Mouse (Mus musculus) heart, embryonic 12.5 days (tissue): ENCODE results near the gene Rint1. TPM values are rescaled to one million over a fixed set of nuclear protein-coding genes. Genes with fewer than 3 reads are reported as not detected.

Experiments used
- ATAC-seq: fragments of 200-750 bp; cut with Nextera tagmentation; 2 replicates; pipeline ENCODE4 v1.8.0; 2017; ENCODE audit warnings: moderate TSS enrichment, moderate library complexity; ENCODE audit not compliant: insufficient number of reproducible peaks, low FRiP score
- H3K27ac ChIP-seq: fragments of 300-500 bp; sonication (generic); 2 replicates; pipeline ENCODE4 v1.5.1; 2016; ENCODE audit warnings: mild to moderate bottlenecking, moderate library complexity; ENCODE audit not compliant: poor library complexity, severe bottlenecking
- H3K27me3 ChIP-seq: fragments of 300-500 bp; sonication (generic); replicated peaks from 2 replicates; pipeline ENCODE4 v1.6.1; 2016; ENCODE audit warnings: mild to moderate bottlenecking, moderate library complexity
- H3K36me3 ChIP-seq: fragments of 300-500 bp; sonication (generic); 2 replicates; pipeline ENCODE4 v1.6.1; 2016; ENCODE audit warnings: mild to moderate bottlenecking, moderate library complexity
- H3K4me1 ChIP-seq: fragments of 300-500 bp; sonication (generic); replicated peaks from 2 replicates; pipeline ENCODE4 v1.6.1; 2016; ENCODE audit warnings: mild to moderate bottlenecking
- H3K4me2 ChIP-seq: fragments of 300-500 bp; sonication (generic); 2 replicates; pipeline ENCODE4 v1.6.1; 2016; ENCODE audit warnings: mild to moderate bottlenecking, moderate library complexity
- H3K4me3 ChIP-seq: fragments of 300-500 bp; sonication (generic); 2 replicates; pipeline ENCODE4 v1.5.1; 2016; ENCODE audit warnings: mild to moderate bottlenecking
- H3K9ac ChIP-seq: fragments of 300-500 bp; sonication (generic); 2 replicates; pipeline ENCODE4 v1.6.1; 2016; ENCODE audit warnings: mild to moderate bottlenecking, moderate library complexity
- H3K9me3 ChIP-seq: fragments of 300-500 bp; sonication (generic); replicated peaks from 2 replicates; pipeline ENCODE4 v1.6.1; 2016; ENCODE audit warnings: mild to moderate bottlenecking, moderate library complexity
- WGBS: fragments of 180-500 bp; shearing (Covaris S2); methylation state at CpG from one replicate; pipeline ENCODE4 v1.1.7; 2016; 5-methylcytosine and 5-hydroxymethylcytosine counted together
- polyA plus RNA-seq: library from polyadenylated mRNA; unstranded; fragments of >200 nt; fragmentation: Nextera tagmentation; extraction: Ambion mirVana; gene quantifications from 2 replicates; pipeline ENCODE4 v1.2.1, GENCODE M21; 2016

Gene Rint1
- polyA plus RNA-seq, 1 experiment from 2014 or later: 32.2 TPM

DNA sequence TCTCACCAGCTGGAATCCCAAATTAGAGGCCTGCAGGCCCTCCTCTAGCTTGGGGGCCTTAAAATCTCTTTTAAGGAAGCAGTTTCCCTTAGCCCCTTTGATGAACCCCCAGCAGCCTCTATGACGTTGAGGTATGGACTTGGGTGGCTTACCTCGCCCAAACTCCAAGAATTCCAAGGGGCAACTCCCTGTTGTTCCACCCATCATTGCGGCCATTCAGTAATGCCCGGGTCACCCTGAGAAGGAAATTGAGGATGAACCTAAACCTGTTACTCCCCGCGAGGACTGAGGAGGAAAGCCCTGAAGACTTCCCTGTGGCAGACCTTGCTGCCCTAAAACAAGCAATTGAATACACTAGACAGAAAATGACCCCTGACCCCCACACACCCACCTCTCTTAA, 68.0 kb downstream of the Rint1 start:
- Histone ChIP-seq H3K4me3 (no peak overlapping the region), H3K9me3 (no peaks in the 10 kb centered on the region), H3K9ac (no peak overlapping the region), H3K36me3 (peaks cover 68% of the 10 kb centered on the region), H3K4me2 (no peak overlapping the region), H3K27me3 (no peaks in the 10 kb centered on the region), H3K4me1 (peaks cover 6% of the 10 kb centered on the region), H3K27ac (no peak overlapping the region)
- 88% methylated on average over 6 of the region's 6 CpGs for WGBS
- no peak for ATAC-seq

DNA sequence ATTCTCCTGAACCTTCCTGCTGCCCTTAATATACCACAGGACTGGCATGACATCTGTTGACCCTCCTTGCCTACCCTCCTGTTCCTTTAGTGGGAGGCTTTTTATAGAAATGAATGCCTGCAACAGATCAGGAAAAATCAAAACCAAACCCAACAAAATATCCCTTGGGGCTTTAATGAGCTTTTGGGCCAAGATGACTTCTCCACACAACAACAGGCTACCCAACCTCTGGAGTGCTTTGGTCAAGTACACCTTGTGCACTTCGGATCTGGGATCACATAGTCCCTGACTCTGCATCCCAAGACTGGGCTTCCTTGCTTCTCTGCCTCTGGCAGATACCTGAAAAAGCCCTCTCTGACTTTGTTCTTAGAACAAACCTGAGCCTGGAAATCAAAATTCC, 68.7 kb downstream of the Rint1 start:
- H3K4me3 ChIP-seq: no peak overlapping the region
- H3K4me2 ChIP-seq: no peak overlapping the region
- H3K9me3 ChIP-seq: no peaks in the 10 kb centered on the region
- H3K27me3 ChIP-seq: no peaks in the 10 kb centered on the region
- 88% methylated on average over 1 of the region's 1 CpGs for WGBS
- H3K4me1 ChIP-seq: peaks cover 6% of the 10 kb centered on the region
- no peak overlapping the region for H3K9ac ChIP-seq
- no peak overlapping the region for H3K27ac ChIP-seq
- no peak for ATAC-seq
- peaks cover 72% of the 10 kb centered on the region for H3K36me3 ChIP-seq

DNA sequence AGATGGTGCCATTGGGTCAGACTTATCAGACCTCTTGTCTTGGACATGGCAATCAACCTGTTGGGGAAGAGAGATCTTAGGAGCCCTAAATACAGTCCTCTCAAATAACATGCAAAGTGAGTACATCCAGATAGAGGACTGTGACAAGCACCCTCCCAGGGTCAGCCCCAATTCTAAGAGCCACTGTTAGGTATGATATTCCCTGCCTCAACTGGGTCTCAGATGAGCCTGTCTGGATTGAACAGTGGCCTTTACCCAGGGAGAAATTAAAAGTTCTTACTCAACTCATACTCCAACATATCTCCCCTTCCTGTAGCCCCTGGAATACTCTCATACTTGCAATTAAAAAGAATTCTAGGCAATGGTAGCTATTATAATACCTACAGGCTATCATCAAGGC, 69.7 kb downstream of the Rint1 start:
- Histone ChIP-seq H3K9ac (no peak overlapping the region), H3K9me3 (no peaks in the 10 kb centered on the region), H3K27ac (no peak overlapping the region), H3K4me2 (no peak overlapping the region), H3K4me1 (0 out of 2 replicates have a peak, but pooled peaks cover 2% of the 10 kb centered on the region), H3K36me3 (peaks cover 69% of the 10 kb centered on the region), H3K4me3 (no peak overlapping the region), H3K27me3 (no peaks in the 10 kb centered on the region)
- no peak for ATAC-seq

DNA sequence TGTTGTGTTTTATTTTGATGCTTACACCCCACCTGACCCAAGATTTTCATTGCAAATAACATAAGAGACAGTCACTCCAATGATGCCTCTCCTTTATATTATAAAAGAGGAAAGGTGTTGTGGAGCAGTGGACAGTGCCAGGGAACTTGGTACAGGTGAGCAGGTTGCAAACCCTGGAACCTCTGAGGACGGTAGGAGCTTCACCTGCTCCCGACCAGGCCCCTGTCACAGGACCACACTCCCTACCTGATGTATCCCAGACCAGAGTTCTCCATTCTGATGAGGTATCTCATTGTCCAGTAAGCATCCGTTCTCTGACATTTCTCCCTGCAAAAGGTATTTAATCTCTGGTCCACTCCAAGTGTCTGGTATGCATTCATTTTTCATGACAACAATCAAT, 70.5 kb downstream of the Rint1 start:
- no peak overlapping the region for H3K9ac ChIP-seq
- 76% methylated on average over 3 of the region's 3 CpGs for WGBS
- no peak overlapping the region for H3K27ac ChIP-seq
- no peaks in the 10 kb centered on the region for H3K27me3 ChIP-seq
- H3K4me3 ChIP-seq: no peak overlapping the region
- no peaks in the 10 kb centered on the region for H3K9me3 ChIP-seq
- ATAC-seq: no peak
- H3K36me3 ChIP-seq: peaks cover 61% of the 10 kb centered on the region
- H3K4me1 ChIP-seq: 0 out of 2 replicates have a peak, but pooled peaks cover 3% of the 10 kb centered on the region
- H3K4me2 ChIP-seq: no peak overlapping the region

DNA sequence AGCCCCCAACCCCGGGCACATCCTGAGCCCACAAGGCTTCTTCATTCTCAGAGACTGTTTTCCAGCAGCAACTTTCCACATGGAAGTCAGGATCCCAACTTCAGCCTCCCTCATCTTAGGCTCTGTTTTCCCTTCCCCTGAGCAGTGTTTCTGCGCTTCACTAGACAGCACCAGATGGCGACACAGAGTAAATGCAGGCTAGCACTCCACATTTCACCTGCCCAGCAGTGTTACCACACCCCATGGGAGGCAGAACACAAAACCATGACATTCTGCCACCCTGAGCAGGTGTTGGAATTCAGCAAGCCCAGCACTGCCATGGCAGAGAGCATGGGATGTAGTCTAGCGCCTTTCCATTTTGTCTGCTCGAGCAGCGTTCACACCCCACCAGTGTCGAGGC, 71.1 kb downstream of the Rint1 start:
- Histone ChIP-seq H3K4me3 (no peak overlapping the region), H3K4me1 (peaks cover 6% of the 10 kb centered on the region; the same call in 1 of the 2 replicates), H3K9ac (no peak overlapping the region), H3K36me3 (peaks cover 55% of the 10 kb centered on the region), H3K27ac (no peak overlapping the region), H3K4me2 (no peak overlapping the region), H3K9me3 (no peaks in the 10 kb centered on the region), H3K27me3 (no peaks in the 10 kb centered on the region)
- WGBS: 80% methylated on average over 7 of the region's 7 CpGs
- no peak for ATAC-seq

DNA sequence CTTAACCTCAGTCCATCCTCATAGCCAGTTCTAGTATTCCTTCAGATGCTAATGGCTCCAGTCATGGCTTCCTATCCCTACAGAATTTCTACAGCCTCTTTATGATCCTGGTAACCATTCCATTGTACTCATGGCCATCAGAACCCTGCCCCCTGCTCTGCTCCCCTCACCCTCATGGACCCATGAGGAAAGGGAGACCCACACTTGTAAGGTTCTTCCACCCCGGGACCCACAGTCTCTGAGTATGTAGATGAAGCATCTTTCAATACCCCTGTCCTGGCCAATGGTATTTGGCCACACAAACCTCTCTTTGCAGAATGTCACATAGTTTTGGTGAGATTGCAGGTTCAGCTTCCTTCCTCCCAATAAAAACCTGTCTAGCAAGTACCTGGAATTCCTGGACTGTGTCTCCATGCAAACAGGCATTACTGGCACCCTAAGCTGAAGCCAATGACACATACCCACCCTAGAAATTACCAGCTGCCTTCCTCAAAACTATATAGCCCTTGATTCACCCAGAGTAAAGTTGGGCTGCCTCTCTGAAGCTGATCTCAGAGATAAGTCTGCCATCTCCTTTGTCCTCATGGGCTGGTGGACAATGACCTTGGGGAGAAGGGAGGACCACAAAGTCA, 71.7 kb downstream of the Rint1 start:
- Histone ChIP-seq H3K27me3 (no peaks in the 10 kb centered on the region), H3K27ac (no peak overlapping the region), H3K36me3 (peaks cover 49% of the 10 kb centered on the region), H3K4me3 (no peak overlapping the region), H3K9me3 (no peaks in the 10 kb centered on the region), H3K4me1 (peaks cover 11% of the 10 kb centered on the region; the same call in 1 of the 2 replicates), H3K4me2 (no peak overlapping the region), H3K9ac (no peak overlapping the region)
- no peak for ATAC-seq
- WGBS: 95% methylated on average over 1 of the region's 1 CpGs

DNA sequence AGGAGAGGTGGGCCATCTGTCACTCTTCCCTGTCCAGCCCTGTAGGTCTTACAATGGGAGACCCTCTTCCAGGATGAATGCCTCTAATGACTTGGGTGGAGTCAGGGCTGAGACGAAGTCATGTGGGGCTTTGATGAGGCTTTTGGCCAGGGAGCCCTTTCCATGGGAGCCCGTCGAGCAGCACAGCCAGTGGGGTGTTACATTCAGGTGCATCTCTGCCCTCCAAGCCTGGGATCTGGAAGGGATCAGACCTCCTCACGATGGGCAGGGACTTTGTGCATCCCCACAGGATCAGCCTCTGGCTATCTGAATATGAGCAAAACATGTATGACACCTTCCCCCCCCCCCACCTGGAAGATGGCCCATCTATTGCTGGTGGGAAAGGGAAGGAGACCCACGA, 72.4 kb downstream of the Rint1 start:
- no peak overlapping the region for H3K27ac ChIP-seq
- 79% methylated on average over 5 of the region's 5 CpGs for WGBS
- no peak overlapping the region for H3K9ac ChIP-seq
- H3K4me1 ChIP-seq: peaks cover 16% of the 10 kb centered on the region; the same call in 1 of the 2 replicates
- no peak overlapping the region for H3K4me3 ChIP-seq
- no peaks in the 10 kb centered on the region for H3K9me3 ChIP-seq
- no peak overlapping the region for H3K4me2 ChIP-seq
- peaks cover 42% of the 10 kb centered on the region for H3K36me3 ChIP-seq
- no peaks in the 10 kb centered on the region for H3K27me3 ChIP-seq
- no peak for ATAC-seq

DNA sequence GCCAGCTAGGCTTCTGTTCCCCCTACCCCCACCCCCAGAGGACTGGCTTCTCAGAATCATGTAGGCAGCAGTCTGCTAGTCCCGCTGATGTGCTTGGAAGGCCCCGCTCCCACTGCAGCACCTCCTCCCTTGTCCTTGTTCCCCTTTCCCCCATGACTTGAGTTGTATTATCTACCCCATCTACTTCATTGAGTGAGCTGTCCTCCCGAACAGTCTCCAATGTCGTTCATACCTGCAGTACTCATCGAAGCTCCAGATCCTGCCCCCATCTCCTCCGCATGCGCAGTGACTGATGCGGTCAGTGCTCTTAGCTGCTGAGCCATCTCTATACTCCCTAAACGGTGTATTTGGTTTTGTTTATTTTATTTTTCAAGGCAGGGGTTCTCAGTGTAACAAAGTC, 74.2 kb downstream of the Rint1 start:
- no peak overlapping the region for H3K4me3 ChIP-seq
- no peak overlapping the region for H3K4me2 ChIP-seq
- H3K4me1 ChIP-seq: peaks cover 16% of the 10 kb centered on the region; the same call in 1 of the 2 replicates
- H3K9me3 ChIP-seq: no peaks in the 10 kb centered on the region
- ATAC-seq: no peak
- H3K27me3 ChIP-seq: no peaks in the 10 kb centered on the region
- no peak overlapping the region for H3K9ac ChIP-seq
- H3K27ac ChIP-seq: no peak overlapping the region
- WGBS: 91% methylated on average over 9 of the region's 9 CpGs
- H3K36me3 ChIP-seq: peaks cover 24% of the 10 kb centered on the region

DNA sequence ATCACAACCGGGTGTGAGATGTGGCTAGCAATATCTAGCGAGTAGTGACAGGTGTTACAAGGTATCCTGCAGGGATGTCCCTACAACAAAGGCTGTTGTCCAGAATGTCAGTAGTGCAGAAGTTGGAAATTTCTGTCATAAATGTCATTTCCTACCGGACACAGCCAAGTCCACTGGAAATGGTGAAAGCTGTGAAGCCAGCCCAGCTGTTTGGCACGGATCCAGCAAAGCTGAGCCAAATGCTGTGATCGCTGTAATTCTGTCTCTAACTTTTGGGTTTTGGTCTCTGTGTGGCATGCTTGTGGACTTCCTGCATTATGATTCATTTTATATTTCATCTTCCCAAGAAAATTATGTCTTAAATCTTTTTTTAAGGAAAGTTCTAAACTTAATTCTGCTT, 74.8 kb downstream of the Rint1 start:
- Histone ChIP-seq H3K27ac (no peak overlapping the region), H3K36me3 (peaks cover 18% of the 10 kb centered on the region), H3K9me3 (no peaks in the 10 kb centered on the region), H3K4me1 (peaks cover 16% of the 10 kb centered on the region; the same call in 1 of the 2 replicates), H3K27me3 (no peaks in the 10 kb centered on the region), H3K4me3 (no peak overlapping the region), H3K4me2 (no peak overlapping the region), H3K9ac (no peak overlapping the region)
- ATAC-seq: no peak
- 68% methylated on average over 5 of the region's 5 CpGs for WGBS

DNA sequence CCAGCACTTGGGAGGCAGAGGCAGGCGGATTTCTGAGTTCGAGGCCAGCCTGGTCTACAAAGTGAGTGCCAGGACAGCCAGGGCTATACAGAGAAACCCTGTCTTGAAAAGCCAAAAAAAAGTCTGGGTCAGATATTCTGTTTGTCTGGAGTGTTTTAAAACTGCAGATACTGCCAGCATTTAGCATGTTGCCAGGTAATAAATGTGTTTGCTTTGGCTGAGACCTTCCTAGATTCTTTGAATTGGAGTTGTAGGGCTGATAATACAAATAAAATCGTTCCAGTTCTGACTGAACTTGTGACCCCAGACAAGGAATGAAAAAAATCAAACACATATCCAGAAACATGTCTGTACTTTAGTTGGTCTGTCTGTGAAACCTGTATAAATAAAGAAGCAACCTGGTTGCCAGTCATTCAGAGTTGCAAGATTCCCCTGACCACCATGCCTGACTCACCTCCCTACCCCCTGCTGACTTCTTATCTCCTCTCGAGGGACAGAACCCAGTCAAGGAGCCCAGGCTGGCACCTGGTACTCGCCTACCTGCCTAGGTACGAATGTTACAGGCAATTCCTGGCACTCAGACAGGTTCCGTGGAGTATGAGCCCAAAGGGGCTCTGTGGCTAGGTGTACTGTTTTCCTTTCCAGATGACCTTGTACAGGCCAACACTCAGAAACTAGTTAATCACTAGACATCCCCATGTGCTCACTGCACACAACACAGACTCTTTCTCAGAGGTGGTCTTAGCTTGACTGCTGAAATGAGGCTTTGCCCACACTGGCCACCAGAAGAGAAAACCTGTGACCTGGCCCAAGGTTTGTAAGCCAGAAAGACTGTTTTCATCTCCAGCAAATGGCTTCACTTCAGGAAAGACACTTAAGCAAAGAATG, 75.9 kb downstream of the Rint1 start:
- no peaks in the 10 kb centered on the region for H3K9me3 ChIP-seq
- H3K36me3 ChIP-seq: peaks cover 11% of the 10 kb centered on the region
- ATAC-seq: no peak
- H3K4me2 ChIP-seq: no peak overlapping the region
- H3K4me1 ChIP-seq: peaks cover 16% of the 10 kb centered on the region; the same call in 1 of the 2 replicates
- H3K27ac ChIP-seq: no peak overlapping the region
- H3K4me3 ChIP-seq: no peak overlapping the region
- no peak overlapping the region for H3K9ac ChIP-seq
- 67% methylated on average over 7 of the region's 7 CpGs for WGBS
- no peaks in the 10 kb centered on the region for H3K27me3 ChIP-seq

DNA sequence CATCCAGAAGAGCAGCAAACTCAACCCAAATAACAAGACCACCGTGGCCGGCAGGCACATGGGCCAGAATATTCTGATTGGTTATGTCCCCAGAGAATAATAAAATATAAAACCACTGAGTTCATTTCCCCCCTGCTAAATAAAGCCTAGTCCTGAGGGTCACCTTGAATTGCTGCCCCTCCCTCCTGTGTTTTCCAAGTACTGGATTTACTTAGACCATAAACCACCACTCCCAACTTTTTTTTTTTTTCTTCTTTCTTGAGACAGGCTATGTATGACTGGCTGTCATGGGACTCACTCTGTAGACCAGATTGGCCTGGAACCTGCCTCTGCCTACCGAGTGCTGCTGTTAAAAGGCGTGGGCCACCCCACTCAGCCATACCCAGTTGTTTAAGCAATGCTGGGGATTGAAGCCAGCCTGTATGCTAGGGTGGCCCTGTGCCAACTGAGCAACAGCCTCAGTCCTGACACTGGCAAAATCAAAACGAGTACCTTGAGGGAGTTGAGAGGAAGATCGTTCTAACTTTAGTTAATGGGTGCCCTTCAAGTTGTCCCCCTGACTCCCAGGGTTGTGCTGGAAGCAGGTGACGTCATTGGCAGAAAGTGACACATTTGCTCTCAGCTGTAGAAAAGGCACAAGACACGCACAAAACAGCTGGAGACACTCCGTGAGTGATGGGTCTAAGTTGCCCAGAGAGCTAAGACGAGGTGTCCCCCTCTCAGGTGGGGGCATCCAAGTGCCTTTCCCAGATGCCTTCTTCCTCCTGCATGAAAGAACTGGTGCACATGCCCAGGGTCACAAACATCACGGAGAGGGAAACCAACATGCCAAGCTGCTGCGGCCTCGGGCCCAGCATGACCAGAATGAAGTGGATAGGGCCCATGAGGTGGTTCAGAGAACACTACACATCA, 76.8 kb downstream of the Rint1 start:
- no peak for ATAC-seq
- no peak overlapping the region for H3K4me3 ChIP-seq
- H3K27ac ChIP-seq: no peak overlapping the region
- peaks cover 5% of the 10 kb centered on the region for H3K36me3 ChIP-seq
- H3K27me3 ChIP-seq: no peaks in the 10 kb centered on the region
- 78% methylated on average over 13 of the region's 13 CpGs for WGBS
- no peak overlapping the region for H3K4me2 ChIP-seq
- no peak overlapping the region for H3K9ac ChIP-seq
- no peaks in the 10 kb centered on the region for H3K9me3 ChIP-seq
- H3K4me1 ChIP-seq: peaks cover 16% of the 10 kb centered on the region; the same call in 1 of the 2 replicates
